Mouse (Mus musculus) brain, adult 2 months (tissue): ENCODE measurements around the gene Ufm1.

ENCODE experiments used
- DNase-seq: peaks from one replicate; pipeline ENCODE4 v3.0.0; 2011; ENCODE audit warnings: low read depth, low spot score

Gene Ufm1

GRCm38 (mm10) chr3:53863383-53864220 lies at the start of gene Ufm1:
Ufm1 (minus strand) TSS chr3:53863830.
- peak; percentile 99 for DNase-seq

GRCm38 (mm10) chr3:53890619-53891540 lies 27.2 kb upstream of the Ufm1 start:
- peak; percentile 86 for DNase-seq

- no peak for DNase-seq
These were observed 8.0 kb upstream of the Ufm1 start for GRCm38 (mm10) chr3:53871596-53871995.

GRCm38 (mm10) chr3:53870482-53870881 lies 6.9 kb upstream of the Ufm1 start:
- no peak for DNase-seq

- no peak for DNase-seq
These were observed 5.6 kb upstream of the Ufm1 start for GRCm38 (mm10) chr3:53869263-53869662.

- no peak for DNase-seq
These were observed 4.6 kb upstream of the Ufm1 start for GRCm38 (mm10) chr3:53868212-53868611.

- no peak for DNase-seq
These were observed 8.8 kb downstream of the Ufm1 start for GRCm38 (mm10) chr3:53854831-53855230.

- no peak for DNase-seq
These were observed 9.4 kb downstream of the Ufm1 start for GRCm38 (mm10) chr3:53854261-53854660.

GRCm38 (mm10) chr3:53848262-53848661 lies 15.4 kb downstream of the Ufm1 start:
- DNase-seq: peak; percentile 35

- peak; percentile 43 for DNase-seq
These were observed 15.9 kb downstream of the Ufm1 start for GRCm38 (mm10) chr3:53847726-53848125.

- no peak for DNase-seq
These were observed 17.3 kb downstream of the Ufm1 start for GRCm38 (mm10) chr3:53846206-53846928.

- no peak for DNase-seq
These were observed 18.8 kb downstream of the Ufm1 start, which contains the start of gene Gm10985 for GRCm38 (mm10) chr3:53844786-53845185. Gm10985 (plus strand) TSS chr3:53845086.

GRCm38 (mm10) chr3:53834238-53834637 lies 29.4 kb downstream of the Ufm1 start:
- peak; percentile 42 for DNase-seq

GRCm38 (mm10) chr3:53813421-53813977 lies 50.1 kb downstream of the Ufm1 start:
- DNase-seq: no peak
